Mouse (Mus musculus): Measurements from ENCODE around the gene Adamts14.

Gene Adamts14

DNA sequence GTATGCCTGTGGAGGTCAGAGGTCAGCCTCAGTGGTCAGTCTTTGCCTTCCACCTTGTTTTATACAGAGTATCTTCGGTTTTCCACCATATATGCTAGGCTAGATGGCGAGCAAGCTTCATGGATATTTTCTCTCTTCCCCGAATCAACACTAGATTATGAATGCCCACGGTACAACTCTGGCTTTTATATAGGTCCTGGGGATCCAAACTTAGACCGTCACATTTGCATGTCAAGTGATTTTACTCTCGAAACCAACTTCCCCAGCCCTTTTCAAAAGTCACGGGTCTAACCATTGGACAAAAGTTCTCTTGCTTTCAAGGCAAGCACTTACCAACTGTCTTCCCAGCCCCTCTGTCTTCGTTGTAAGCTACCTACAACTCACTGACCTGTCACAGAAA lies 94.6 kb downstream of the Adamts14 start:
- DNase-seq (ENCODE audit: low read depth): no peak

DNA sequence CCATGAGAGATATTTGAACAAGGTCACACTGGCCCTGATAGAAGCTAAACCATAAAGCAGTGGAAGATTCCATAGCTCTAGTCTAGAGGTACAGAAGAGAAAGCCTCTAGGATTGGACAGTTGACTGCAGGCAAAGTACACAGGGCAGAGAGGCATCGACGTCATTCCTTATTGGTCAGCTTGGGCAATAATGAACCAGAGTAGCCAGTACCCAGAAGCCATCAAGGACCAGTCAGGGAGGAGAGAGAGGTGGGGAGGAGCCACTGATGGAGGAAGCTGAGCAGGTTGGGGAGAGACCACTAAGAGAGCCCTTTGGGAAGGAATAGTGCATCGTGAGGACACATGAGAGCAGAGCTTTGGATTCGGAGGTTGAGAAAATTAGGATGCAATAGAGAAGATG lies 95.5 kb downstream of the Adamts14 start:
- DNase-seq (ENCODE audit: low read depth): no peak

DNA sequence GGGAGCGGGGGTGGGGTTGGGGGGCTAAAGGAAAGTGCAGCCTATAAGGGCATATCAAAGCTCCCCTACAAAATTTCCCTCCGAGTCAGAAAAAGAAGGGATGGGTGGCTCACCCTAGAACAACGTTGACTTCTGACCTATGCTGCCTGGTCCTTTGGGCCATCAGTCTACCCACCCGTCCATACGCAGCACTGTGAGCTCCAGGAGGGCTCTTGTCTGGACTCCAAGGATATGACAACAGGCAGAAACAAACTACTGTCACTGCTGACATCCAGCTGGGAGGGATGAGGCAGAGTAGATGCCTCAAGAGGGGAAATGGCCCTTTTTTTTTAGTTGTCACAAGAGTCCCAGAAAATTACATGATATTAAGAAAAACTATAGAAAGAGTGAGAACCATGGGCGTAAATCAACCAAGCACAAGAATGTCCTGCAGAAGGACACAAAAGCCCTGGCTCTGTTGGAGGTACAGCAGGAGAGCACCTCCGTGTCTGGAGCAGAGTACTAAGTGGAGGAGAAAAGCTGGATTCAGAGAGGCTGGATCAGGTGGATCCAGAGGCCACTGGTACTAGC lies 96.9 kb downstream of the Adamts14 start:
- no peak for DNase-seq (ENCODE audit: low read depth)

DNA sequence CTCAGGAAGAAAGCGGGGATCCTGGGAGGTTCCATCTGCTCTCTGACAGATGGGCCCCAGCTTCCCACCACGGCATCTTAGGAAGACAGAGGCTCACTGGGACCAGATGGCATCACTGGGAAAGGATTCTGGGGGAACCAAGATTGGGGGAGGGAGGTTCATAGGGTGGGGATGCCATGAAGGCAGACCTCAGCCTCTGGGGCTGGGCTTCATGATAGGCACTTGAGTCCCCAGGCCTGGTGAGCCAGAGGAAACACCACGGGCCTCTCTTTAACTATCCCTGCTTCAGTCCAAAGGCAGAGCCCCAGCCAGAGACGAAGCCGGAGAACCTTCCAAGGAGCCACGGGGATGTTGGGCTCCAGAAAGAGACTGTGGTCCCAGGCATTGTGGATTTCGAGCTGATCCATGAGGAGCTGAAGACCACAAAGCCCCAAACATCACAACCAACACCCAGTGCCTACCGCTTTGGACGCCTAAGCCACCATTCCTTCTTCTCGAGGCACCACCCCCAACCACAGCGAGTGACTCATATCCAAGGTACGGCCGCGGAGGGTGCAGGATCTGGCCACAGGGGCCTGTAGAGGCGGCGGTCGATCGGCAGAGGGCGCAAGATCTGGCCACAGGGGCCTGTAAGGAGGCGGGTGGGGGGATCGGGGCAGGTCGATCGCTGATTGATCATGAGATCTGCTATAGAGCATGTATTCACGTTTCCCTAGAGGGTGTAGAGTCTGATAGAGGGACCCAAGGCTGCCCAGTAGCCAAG lies 97.6 kb downstream of the Adamts14 start:
- peak; percentile 35 for DNase-seq (ENCODE audit: low read depth)

DNA sequence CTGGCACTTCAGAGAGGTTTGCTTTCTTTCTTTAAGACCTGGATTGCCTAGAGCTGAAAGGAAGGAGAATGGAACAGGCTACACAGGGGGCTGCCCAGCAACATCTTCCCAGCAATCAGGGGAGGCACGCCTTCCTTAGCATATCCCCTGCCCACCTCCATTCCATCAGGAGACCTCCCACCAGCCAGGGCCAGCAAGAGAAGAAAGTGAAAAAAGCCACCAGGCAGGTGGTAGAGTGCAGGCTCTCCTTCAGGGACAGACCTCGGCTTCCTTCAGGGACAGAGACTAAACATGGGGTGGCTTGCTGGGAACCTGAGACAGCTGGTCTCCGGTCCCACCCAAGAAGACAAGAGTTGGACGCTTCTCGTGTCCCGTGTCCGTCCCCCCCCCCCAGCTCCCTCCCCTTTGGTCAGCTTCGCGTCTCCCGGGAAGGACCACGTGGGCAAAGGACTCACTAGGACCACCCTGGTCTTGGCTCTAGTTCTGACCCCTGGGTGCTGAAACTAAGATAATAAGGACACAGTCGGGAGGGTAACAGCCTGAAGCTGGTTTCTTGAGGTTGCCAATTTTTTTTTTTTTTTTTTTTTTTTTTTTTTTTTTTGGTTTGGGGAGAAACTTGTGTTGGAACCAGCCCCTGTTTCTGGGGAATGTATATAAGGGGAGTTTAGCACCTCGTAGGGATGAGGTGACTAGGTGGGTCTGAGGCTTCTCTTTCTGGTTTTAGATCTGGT lies 98.4 kb downstream of the Adamts14 start:
- no peak for DNase-seq (ENCODE audit: low read depth)

DNA sequence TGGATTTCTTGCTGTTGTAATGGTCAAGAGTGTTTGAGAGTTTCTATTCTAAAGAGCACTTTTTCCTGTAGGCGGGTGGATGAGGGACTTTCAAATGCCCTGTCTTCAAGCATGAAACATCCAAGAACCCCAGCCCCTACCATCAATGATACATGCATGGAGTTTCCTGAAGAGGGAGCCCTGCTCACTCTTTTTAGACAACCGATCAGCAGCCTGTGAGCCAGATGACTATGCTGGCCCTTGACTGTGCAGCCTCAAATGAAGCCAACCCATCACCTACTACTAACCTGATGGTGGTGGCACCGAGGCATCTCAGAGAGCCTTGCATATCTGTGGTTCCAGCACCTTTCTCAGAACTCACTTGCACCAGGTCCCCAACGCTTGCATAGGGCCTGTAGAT lies 100.7 kb downstream of the Adamts14 start:
- no peak for DNase-seq (ENCODE audit: low read depth)

DNA sequence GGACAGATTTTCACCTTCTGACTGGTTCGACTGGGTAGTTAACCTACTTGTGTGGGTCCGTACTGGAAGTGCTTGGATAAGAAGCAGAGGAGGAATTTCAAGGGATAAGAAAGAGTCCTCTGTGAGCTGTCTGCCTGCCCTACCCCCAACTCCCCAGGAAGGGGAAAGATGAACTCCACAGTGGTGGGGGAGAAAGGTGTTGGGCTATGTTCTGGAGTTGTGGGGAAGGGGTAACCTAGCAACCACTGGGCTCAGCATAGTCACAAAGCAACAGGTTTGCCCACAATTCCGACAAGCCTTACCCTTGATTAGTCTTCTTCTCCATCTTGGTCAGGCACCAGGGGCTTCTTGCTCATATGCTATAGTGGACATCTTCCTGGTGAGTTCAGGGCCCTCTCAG lies 101.6 kb downstream of the Adamts14 start, which contains the start of gene Tbata:
TSS of gene Tbata (plus strand) at position 301 of the 400 bp plus-strand sequence.
- no peak for DNase-seq (ENCODE audit: low read depth)

DNA sequence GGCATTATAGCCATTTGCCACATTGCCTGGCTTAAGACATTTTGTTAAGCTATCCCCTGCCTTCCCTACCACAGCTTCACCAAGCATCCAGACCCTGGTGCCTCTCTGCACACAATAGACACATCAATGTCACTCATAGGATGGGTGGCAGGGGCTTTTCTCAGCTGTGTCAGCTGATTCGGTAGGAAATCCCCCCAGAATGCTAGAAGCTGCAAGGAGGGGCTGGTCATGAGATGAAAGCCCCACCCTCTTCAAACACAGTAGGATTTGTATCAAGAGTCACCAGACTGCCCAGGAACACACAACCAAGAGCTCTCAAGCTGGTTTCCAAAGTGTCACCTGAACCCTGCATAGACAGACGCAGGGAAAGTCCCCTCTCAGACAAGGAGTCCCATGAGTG lies 104.8 kb downstream of the Adamts14 start:
- no peak for DNase-seq (ENCODE audit: low read depth)

DNA sequence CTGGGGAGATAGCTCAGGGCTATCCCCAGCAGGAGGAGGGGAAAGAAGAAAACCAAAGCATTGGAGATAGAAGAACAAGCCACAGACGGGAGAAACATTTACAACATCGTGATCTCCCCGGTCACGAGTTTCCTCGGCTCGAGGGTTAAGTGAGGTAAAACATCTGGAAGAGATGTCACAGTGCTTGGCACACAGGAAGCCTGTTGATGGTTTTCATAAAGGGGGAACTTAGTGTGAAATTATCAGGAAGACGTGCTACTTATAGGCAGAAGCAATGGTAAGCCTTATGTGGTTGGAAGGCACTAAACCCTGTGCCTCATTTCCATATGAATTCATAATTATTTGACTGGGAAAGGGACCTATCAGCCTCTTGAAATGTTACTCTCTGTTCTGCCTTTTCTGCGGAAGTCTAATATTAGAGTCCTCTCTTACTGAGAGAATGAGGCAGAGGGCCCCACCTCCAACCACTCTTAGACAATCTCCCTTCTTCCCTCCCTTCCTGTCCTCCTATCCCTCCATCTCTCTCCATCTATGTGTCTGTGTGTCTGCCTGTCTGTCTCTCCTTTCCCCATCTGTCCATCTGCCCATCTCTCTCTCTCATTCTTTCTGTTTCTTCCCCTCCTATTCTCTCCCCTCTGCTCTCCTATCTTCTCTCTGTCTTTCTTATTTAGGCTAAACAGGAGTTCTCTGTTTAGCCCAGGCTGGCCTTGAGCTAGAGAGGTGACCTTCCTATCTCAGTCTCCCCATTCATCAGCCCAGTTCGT lies 105.7 kb downstream of the Adamts14 start:
- DNase-seq (ENCODE audit: low read depth): no peak

DNA sequence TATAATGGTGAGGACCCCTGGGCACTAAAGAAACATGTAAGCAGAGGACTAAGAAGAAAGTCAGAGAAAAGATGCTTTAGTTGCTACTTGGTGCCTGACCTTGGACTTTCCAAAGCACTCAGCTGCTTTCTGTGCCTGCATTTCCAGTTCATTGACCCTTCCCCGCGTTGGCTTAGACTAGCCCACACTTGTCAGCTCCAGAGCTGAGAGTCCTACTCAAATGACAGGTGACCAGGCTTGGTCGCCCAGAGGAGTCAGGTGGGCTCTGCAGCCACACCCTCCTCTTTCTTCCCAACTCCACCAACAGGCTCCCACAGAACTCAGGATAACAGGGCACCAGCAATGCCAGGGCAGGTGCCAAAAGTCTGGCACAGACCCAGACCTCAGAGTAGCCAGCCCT lies 110.9 kb downstream of the Adamts14 start:
- DNase-seq (ENCODE audit: low read depth): no peak

DNA sequence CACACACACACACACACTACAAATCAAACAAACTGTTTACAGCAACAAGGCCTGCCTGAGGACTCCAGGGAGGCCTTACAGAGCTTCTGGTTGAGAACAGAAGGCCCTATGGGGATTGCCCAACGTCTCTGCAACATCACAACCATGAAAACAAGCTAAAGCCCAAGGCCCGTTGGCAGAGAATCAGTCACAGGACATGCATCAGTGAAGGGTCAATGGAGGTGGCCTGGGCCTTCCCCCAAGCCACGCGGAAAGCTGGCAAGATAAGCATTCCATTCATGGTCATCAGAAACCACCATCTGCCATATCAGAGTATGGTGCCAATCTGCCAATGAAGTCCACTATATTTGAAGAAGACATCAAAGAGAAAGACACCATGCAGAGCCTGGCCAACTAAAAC lies 112.6 kb downstream of the Adamts14 start:
- DNase-seq (ENCODE audit: low read depth): no peak

DNA sequence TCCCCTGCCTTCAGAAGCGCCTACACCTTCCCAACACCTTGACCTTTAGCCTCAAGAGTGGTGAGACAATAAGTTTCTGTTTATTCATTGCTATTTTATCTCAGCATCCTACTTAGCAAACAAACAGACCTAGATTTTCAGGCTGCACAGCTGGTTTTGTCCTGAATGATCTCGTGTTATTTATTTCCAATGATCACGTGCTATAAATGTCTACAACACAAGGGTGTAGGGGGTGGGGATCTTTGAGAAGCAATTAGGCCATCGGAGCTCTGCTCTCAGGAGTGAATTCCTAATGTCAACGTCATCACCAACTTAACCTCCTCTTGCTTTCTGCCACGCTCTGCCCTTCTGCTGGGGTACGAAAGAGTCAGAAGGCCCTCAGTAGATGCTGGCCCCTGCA lies 113.1 kb downstream of the Adamts14 start:
- DNase-seq (ENCODE audit: low read depth): no peak

DNA sequence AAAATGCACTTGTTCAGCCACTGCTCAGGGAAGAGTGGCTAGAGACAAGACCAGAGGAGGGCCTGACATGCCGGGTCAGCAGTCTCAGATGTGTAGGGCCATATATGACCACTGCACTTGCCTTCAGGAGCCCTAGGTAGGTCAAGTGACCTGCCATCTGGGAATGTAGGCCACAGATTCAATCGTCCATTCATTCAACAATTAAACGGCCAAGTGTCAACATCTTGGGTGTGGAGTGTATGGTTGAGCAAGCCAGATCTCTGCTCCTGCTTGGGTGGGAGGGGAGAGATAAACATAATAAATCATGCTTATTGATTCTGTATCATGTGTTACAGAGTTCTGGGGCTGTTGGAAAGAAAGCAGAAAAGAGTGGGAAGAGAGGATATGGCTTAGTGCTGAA lies 114.6 kb downstream of the Adamts14 start:
- no peak for DNase-seq (ENCODE audit: low read depth)

DNA sequence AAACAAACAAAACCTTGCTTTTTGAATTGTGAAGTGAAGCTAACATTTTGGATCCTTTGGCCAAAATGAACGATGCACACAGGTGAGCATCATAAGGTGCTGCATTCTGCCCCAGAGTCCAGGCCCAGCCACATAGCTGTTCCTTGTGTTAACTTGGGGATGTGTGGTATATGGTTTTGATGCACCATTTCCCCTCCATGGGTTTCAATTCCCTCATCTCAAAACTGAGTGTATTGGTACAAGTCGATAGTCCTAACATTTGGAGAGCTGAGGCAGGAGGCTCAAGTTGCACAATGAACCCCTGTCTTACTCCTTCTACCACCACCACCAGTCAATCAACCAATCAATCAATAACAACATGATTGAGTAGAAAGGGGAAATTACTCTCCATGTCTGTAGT lies 116.8 kb downstream of the Adamts14 start:
- DNase-seq (ENCODE audit: low read depth): no peak

DNA sequence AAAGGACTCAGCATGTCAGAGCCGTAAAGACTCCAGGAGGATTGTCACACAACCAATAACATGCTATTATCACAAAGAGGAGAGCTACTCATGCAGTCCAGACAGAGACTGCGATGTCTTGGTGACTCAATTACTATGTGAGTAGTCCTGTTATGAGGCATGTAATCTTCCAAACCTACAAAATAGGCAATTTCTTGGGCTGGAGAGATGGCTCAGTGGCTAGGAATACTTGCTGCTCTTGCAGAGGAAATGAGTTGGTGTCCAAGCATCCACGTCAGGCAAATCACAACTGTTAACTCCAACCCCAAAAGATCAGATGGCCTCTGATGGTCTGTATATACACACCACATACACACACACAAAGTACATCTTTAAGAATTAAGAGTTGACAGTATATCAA lies 117.6 kb downstream of the Adamts14 start:
- DNase-seq (ENCODE audit: low read depth): no peak

DNA sequence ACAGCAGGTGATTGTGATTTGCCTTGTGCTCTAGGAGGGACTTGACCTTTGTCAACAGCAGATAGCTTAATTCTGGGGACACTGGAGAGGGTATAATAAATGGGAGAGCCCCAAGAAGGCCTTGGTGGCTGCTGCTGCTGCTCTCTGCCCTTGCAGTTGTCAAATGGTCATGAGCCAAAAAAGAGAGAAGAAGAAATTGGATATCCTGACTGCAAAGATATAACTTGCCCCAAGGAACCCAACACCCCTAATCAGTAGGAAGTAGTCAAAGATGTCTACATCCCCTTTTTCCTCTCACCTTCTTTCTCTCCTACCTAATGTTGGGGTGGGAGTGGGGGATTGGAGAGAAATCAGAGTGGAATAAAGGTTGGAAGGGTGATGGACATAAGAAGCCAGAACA lies 121.1 kb downstream of the Adamts14 start:
- DNase-seq (ENCODE audit: low read depth): no peak

DNA sequence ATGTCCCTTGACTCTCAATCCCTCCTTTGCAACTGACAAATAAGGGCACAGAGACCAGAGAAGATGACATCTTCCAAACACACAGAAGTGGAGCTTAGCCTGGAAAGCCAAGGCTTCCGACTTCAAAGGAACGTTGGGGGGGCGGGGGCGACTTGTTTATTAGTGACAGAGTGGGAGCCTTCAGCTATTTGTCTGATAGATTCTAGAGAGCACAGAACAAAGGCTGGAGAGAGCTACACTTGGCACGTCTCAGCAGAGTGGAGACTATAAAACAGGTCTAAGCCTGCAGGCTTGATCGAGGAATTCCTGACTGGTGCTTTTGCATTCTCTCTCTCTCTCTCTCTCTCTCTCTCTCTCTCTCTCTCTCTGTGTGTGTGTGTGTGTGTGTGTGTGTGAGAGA lies 122.6 kb downstream of the Adamts14 start:
- DNase-seq (ENCODE audit: low read depth): no peak

DNA sequence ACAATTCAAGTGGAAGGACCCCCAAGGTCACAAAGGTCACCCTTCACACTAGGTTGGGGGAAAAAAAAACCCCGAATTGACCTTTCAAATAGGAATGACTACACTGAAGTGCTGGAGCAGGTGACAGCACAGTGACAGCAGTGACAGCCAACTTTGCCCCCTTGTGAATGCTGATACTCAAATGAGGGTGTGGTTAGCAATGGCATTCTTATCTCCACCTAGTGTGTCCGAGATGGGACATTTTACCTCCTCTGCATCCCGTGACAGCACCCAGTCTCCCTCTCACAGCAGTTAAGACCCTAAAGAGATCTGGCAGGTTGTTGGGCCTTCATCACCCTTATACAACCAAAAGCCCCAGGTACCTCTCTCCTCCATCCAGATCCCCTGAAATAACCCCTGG lies 123.8 kb downstream of the Adamts14 start:
- DNase-seq (ENCODE audit: low read depth): no peak

DNA sequence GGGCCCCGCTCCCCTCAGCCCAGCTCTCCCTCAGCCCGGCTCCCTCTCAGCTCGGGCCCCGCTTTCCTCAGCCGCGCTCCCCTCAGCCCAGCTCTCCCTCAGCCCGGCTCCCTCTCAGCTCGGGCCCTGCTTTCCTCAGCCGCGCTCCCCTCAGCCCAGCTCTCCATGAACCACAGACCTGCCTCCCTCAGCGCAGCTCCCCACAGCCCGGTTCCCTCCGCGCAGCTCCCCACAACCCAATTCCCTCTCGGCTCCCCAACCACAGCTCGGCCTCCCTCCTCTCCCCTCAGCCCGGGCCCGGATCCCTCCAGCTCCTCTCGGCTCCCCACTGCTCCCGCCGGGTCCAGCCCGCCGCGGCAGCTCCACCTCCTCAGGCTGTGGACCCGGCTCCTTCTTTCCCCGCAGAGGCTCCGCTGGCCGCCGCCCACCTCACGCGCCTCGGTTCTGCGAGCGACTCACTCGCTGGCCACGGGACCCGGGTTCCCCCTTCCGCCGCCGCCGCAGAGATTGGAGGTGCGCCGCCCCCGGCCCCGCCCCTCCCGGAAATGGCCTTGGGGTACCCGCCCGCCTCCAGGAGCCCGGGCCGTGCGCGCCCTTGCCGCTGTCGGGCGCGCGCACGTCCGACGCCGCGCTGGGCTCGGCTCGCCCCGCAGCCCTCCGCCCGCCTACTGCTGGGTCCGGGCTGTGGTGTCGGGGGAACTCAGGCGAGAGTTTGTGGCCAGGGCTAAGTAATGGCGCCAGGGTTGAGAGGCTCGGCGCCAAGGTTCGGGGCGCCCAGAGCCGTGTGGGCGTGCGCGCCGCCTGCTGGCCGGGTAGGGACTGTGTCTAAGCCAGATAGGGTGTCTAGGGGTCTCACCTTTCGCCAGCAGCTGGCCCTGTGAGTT lies 125.8 kb downstream of the Adamts14 start, which contains the start of gene Sgpl1:
TSS of gene Sgpl1 (minus strand) at position 547 of the 884 bp plus-strand sequence.
- peak; percentile 96 for DNase-seq (ENCODE audit: low read depth)
